Mouse (Mus musculus): ENCODE results near the gene Entpd3. TPM values are rescaled to one million over a fixed set of nuclear protein-coding genes. Genes with fewer than 3 reads are reported as not detected.

Gene Entpd3
- total RNA-seq, 2 experiments from 2014 or later = not detected

Other genes with a start within 250 kb of the Entpd3 start
- gene Myrip, start 238.3 kb upstream of the Entpd3 start, total RNA-seq (2014; fragmentation: Nextera tagmentation) = not detected in 2 replicates
- 0.46 TPM in 1 of 2 replicates, not detected in the other for gene Myrip, start 238.3 kb upstream of the Entpd3 start, total RNA-seq (2017)
- 75.6 and 84.1 TPM in 2 replicates for gene Eif1b, start 47.6 kb upstream of the Entpd3 start, total RNA-seq (2014; fragmentation: Nextera tagmentation)
- 108 and 134 TPM in 2 replicates for gene Eif1b, start 47.6 kb upstream of the Entpd3 start, total RNA-seq (2017)
- 1,591 and 1,842 TPM in 2 replicates for gene Rpl14, start 31.6 kb downstream of the Entpd3 start, total RNA-seq (2014; fragmentation: Nextera tagmentation)
- gene Rpl14, start 31.6 kb downstream of the Entpd3 start, total RNA-seq (2017) = 1,837 and 2,050 TPM in 2 replicates